8 mouse cellular contexts compared by ENCODE assay signal in genomic region chr5:121835949-121836691, GRCm38 (mm10). TPM values are rescaled to one million over a fixed set of nuclear protein-coding genes. Genes with fewer than 3 reads are reported as not detected.
DNase-seq lines count a peak whose midpoint lies in the region; ATAC-seq and TF ChIP-seq lines count a peak whose summit lies in the region.

No protein-coding gene starts in this region.

- H3K9ac ChIP-seq in liver, embryonic 11.5 days (ENCODE audit: low read depth, low read length) = peak overlapping the region; percentile 89

- no peak overlapping the region for H3K27ac ChIP-seq in thymus, adult 2 months (ENCODE audit: control insufficient read depth, insufficient read depth, low read length)
- H3K27ac ChIP-seq in hindbrain, embryonic 10.5 days = peak overlapping the region; percentile 89
- H3K27ac ChIP-seq in liver, embryonic 11.5 days (ENCODE audit: low read depth, low read length) = peak overlapping the region; percentile 89

- H3K4me2 ChIP-seq in liver, embryonic 11.5 days = peak overlapping the region; percentile 96

- peaks cover 62% of the 10 kb centered on the region for H3K4me1 ChIP-seq in thymus, adult 2 months (replicated peaks; ENCODE audit: control insufficient read depth, insufficient read depth, low read length)
- H3K4me1 ChIP-seq in hindbrain, embryonic 10.5 days (replicated peaks) = peaks cover 70% of the 10 kb centered on the region
- peaks cover 57% of the 10 kb centered on the region for H3K4me1 ChIP-seq in liver, embryonic 11.5 days (replicated peaks; ENCODE audit: control insufficient read depth, insufficient read depth, low read length)

- DNase-seq in adrenal gland, adult 8-10 months = peak; percentile 59
- DNase-seq in adrenal gland, postnatal 14 days = no peak
- no peak for DNase-seq in thymus, adult 2 months
- DNase-seq in thymus, postnatal 25 days = no peak
- DNase-seq in hindbrain, embryonic 10.5 days (ENCODE audit: low spot score) = peak; percentile 39
- DNase-seq in liver, embryonic 11.5 days (ENCODE audit: low spot score) = no peak
- no peak for DNase-seq in urinary bladder, postnatal 4 days (ENCODE audit: low spot score in 2 of 2)

- no peaks in the 10 kb centered on the region for H3K9me3 ChIP-seq in hindbrain, embryonic 10.5 days
- no peaks in the 10 kb centered on the region for H3K9me3 ChIP-seq in liver, embryonic 11.5 days (ENCODE audit: control insufficient read depth, low read length)

- WGBS in thymus, adult 2 months = under 1% methylated on average over 51 of the region's 51 CpGs
- under 1% methylated on average over 51 of the region's 51 CpGs for WGBS in hindbrain, embryonic 10.5 days
- under 1% methylated on average over 51 of the region's 51 CpGs for WGBS in liver, embryonic 11.5 days

- TF ChIP-seq CTCF in thymus, adult 2 months (IDR thresholded peaks at IDR 0.05; ENCODE audit: borderline replicate concordance, control insufficient read depth, extremely low read depth, insufficient read depth, low read length, poor library complexity) = no peak

- ATAC-seq in liver, embryonic 11.5 days (replicated peaks; ENCODE audit: low FRiP score) = peak; percentile 10; the same call in 1 of the 2 replicates
- ATAC-seq in monocyte, adult 5-6 weeks (replicated peaks; ENCODE audit: insufficient number of reproducible peaks, low FRiP score, low TSS enrichment, poor library complexity, severe bottlenecking) = peak; percentile 36

- H3K36me3 ChIP-seq in thymus, adult 2 months (ENCODE audit: control insufficient read depth, insufficient read depth, low read length) = no peaks in the 10 kb centered on the region
- H3K36me3 ChIP-seq in hindbrain, embryonic 10.5 days = no peaks in the 10 kb centered on the region
- H3K36me3 ChIP-seq in liver, embryonic 11.5 days (ENCODE audit: control insufficient read depth, insufficient read depth, low read length) = 0 out of 2 replicates have a peak, but pooled peaks cover 2% of the 10 kb centered on the region

- no peaks in the 10 kb centered on the region for H3K27me3 ChIP-seq in thymus, adult 2 months (ENCODE audit: control insufficient read depth, insufficient read depth, low read length)
- H3K27me3 ChIP-seq in hindbrain, embryonic 10.5 days (ENCODE audit: insufficient read depth, poor library complexity, severe bottlenecking) = peaks cover 83% of the 10 kb centered on the region
- no peaks in the 10 kb centered on the region for H3K27me3 ChIP-seq in liver, embryonic 11.5 days (replicated peaks; ENCODE audit: control insufficient read depth, insufficient read depth, low read length)

- TF ChIP-seq POLR2A in thymus, adult 2 months (IDR thresholded peaks at IDR 0.05; ENCODE audit: control insufficient read depth, extremely low read depth, insufficient read depth, low read length, poor library complexity) = no peak

- peak overlapping the region; percentile 91 for H3K4me3 ChIP-seq in thymus, adult 2 months (ENCODE audit: control insufficient read depth, insufficient read depth, low read length)
- H3K4me3 ChIP-seq in hindbrain, embryonic 10.5 days = peak overlapping the region; percentile 78
- peak overlapping the region; percentile 81 for H3K4me3 ChIP-seq in liver, embryonic 11.5 days (ENCODE audit: low read depth, low read length)

RNA-seq across cellular contexts. Expression of gene Sh2b3, which starts 1.3 kb away (rescaled TPM):
- 10 to 100 TPM; 34.5 to 37.3 (median 36.0) TPM for total RNA-seq in adrenal gland, adult 8-10 months (2022)
- total RNA-seq in adrenal gland, postnatal 14 days (2021) = 35.6 and 43.0 TPM in 2 replicates
- 48.3 and 80.5 TPM in 2 replicates for polyA plus RNA-seq in thymus, adult 2 months (2012; rRNA removed)
- 9.3 and 11.1 TPM in 2 replicates for polyA plus RNA-seq in hindbrain, embryonic 10.5 days (2016; fragmentation: Nextera tagmentation; extraction: Ambion mirVana)
- 14.7 and 15.7 TPM in 2 replicates for polyA plus RNA-seq in liver, embryonic 11.5 days (2014; fragmentation: Nextera tagmentation; extraction: Ambion mirVana)
- 37.3 to 51.6 TPM (median 46.2 TPM) in 3 replicates for total RNA-seq in monocyte, adult 5-6 weeks (2017)

RNA-seq across cellular contexts. Expression of gene Pheta1, which starts 12.7 kb away (rescaled TPM):
- 1 to 10 TPM; 6.3 to 9.5 (median 7.5) TPM for total RNA-seq in adrenal gland, adult 8-10 months (2022)
- 7.1 and 8.8 TPM in 2 replicates for total RNA-seq in adrenal gland, postnatal 14 days (2021)
- 23.3 and 25.3 TPM in 2 replicates for polyA plus RNA-seq in thymus, adult 2 months (2012; rRNA removed)
- 44.8 and 54.5 TPM in 2 replicates for polyA plus RNA-seq in hindbrain, embryonic 10.5 days (2016; fragmentation: Nextera tagmentation; extraction: Ambion mirVana)
- polyA plus RNA-seq in liver, embryonic 11.5 days (2014; fragmentation: Nextera tagmentation; extraction: Ambion mirVana) = 12.1 and 13.7 TPM in 2 replicates
- total RNA-seq in monocyte, adult 5-6 weeks (2017) = 1.6 to 2.0 TPM (median 1.6 TPM) in 3 replicates

Comparison
In these comparisons a context has a peak if more than half of its experiments do, and no peak if none do; other contexts are left out.
1. DNase-seq: peak in adrenal gland, adult 8-10 months (single experiment) and hindbrain, embryonic 10.5 days (single experiment); none in adrenal gland, postnatal 14 days (single experiment), thymus, adult 2 months (single experiment), thymus, postnatal 25 days (single experiment), liver, embryonic 11.5 days (single experiment) and urinary bladder, postnatal 4 days (0 of 2).
2. Peak in every context shown above with its lines, with median percentiles within 50 percentile points of each other: H3K4me3 ChIP-seq.